Mouse (Mus musculus) Muller cell, postnatal 12 days (primary cell): ENCODE data around the gene Plod2.

Source experiments
- DNase-seq: peaks from one replicate; pipeline ENCODE4 v3.0.0-alpha.2; 2015; ENCODE audit errors: inconsistent ontology term

The Plod2 gene

DNA sequence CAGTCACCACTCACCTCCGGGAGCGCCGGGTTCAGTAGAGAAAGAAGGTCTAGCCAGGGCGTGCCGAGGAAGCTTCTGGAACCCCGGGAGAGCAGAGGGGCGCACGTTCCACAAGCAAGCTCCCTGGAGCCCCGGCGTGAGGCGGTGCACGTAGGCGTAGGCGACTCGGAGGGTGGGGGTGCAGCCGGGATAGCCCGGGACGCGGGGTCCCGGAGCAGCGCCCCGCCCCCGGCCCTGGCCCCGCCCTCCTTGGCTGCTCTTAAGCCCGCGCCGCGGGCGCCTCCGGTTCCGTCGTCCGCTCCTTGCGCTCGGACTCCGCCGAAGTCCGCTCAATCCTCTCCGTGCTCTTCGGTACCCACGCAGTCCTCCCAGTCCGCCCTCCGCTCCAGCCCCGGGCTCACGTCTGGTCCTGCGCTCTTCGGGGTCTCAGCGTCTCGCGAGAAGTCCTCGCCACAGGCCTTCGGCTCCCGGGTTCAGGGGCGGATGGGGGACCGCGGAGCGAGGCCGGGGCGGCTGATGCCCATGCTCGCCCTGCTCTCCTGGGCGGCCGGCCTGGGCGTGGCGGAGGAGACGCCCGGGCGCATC is at the start of gene Plod2:
TSS of gene Plod2 (plus strand) at position 247 of the 585 bp plus-strand sequence.
- peak; percentile 93 for DNase-seq

DNA sequence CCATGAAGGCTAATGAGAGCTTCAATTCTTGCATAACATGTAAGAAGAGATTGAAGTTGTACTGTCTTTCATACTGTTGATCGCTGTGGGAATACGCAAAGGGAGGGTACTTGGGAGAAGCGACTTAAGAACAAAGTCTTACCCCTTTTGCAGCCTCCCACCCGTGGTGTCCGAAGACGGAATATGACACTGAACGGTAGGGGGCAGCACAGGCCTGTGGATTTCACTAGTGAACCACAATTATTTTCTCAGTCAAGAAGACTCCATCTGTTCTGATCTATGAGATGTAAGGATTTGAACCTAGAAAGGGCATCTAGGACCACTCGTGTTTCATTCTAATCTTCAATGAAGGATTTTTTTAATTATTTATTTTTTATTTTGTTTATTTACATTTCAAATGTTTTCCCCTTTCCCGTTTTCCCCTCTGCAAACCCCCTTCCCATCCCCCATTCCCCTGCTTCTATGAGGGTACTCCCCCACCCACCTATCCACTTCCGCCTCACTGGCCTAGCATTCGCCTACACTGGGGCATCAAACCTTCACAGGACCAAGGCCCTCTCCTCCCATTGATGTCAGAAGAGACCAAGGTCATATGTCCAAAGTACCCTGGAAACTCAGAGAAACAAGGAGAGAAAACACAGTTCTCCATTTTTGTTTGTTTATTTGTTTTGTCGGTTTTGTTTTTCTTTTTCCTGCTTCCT is 42.2 kb upstream of the Plod2 start:
- peak; percentile 57 for DNase-seq

DNA sequence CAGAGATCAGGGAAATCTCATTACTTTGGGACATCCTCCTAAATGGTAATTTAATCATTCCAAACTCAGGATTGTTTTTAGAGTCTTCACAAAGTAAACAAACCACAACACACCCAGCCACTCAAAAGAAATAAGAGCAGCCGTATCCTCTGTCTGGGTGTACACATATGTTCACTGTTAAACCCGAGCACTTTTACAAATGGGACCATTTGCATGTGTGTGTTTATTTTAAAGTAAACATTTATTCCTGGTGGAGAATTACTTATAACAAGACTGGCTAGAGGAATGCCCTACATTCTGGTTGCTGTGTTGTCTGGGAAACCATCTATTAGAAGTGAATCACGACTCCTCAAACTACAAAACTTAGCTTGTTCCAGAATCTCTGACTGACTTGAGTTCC is 37.8 kb upstream of the Plod2 start:
- DNase-seq = no peak

DNA sequence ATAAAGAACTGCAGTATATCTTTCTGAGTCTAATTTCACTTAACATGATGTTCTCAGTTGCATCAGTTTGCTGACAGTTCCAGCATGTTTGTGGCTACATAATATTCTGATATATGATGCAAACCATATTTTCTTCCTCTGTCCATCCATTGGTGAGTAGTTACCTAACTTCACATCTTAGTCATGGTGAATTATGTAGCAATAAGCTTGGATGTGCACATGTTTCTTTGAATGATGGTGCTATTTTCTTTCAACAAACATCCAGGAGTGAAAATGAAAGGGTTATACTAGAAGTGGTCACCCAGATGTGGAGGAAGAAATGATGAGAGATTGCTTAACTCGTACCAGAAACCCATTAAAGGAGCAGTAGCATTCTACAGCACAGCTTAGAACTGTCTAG is 37.1 kb upstream of the Plod2 start:
- DNase-seq = no peak

DNA sequence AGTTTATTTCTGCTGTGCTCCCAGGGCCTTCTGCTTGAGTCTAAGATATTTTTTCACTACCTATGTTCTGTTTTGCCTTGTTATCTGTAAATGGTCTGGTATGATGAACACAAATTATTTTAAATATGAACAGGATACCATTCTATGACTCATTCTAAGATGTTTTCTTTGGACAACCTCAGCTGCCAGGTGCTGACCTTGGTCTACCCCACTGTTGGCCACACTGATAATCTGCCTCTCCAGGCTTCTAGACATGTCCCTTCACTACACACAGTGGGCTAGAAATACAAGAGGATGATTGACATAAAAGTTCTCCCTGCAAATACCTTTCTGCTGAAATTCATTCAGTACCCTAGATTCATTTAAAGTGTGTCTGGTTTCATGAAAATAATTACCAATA is 30.3 kb upstream of the Plod2 start:
- peak; percentile 31 for DNase-seq

DNA sequence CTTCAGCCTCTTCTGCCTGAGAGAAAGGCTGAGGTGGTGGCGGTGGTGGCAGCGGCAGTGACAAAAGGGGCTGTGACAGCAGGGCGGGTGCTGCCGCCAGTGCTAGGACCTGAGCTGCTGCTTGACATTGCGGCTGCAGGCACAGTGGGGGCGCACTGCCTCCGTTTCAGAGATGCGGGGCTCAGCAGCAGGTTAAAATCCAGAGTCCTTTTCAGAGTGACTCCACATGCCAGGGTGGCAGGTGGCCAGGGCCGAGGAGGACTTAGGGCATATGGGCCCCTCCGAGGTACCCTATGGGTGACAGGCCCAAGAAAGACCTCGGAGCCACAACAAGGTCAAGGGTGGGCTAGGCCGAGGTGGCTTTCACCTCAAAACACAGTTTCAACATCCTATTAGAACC is 25.0 kb upstream of the Plod2 start:
- DNase-seq = no peak

DNA sequence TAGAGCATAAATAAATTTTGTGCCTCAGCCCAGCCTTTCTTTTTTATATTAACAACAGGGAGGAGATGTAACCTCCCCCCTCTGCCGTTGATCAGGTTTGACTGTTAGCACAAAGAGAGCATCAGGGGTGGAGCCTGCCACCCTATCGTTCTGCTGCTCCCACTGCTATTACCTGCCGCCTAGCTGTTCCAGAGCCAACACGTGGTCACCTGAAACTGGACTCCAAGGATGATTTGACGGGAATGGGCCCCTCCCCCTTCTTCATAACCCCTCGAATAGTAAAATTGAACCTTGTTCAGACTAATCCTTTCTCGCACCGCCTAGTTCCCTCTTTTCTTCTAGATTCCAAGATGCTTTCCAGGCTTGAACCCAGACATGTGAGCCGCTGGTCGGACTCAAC is 21.3 kb upstream of the Plod2 start:
- DNase-seq = no peak

DNA sequence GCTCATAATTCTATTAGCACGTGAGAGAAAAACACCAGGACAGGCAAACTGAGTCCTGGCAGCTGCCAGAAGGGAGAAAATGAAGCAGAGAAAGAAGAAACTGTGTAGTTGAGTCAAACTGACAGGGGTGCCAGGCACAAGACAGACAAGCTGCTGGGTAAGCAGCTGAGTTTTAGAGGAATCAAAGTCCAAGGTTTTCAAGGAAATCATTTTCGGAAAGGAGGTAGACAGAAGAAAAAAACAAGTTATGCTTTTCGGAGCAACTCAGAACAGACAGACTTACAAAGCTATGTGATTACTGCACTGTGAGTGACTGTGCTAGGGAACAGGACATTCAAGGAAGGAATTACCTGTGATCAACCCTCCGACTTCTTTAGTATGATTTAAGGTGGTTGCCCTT is 17.5 kb upstream of the Plod2 start:
- no peak for DNase-seq

DNA sequence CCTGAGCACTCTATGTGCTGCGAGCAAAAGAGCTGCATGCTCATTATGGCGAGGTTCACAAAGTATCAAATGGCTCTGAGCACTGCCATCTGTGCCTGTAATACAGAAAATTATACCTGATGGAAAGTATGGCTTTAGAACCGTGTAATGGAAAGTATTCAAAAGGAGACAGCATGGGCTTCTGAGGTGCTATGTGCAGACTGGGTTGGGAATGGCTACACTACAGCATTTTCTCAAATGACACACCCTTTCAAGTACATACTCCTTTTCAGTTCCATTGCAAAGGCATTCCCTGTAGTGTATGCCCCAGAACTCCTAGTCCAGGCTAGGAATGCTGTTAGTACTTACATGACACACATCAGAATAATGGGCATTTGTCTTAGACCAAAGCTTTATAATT is 12.0 kb upstream of the Plod2 start:
- DNase-seq = no peak

DNA sequence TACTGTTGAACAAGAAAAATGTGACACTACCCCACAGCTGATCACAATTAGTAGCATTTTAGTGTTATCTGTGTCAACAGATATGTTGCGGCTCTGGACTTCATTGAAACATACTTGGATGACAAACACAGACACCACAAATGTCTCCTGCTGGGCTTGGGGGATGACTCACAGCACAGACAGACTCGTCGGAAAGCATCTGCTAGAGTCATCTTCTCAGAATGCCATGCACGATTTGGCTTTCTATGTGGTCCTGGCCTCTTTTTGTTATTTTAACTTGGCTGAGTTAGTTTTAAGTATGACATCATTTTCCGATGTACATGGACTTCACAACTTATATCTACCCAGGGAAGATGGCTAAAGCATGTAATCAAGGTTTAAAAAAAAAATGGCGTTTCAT is 4.3 kb upstream of the Plod2 start:
- DNase-seq = peak; percentile 95

DNA sequence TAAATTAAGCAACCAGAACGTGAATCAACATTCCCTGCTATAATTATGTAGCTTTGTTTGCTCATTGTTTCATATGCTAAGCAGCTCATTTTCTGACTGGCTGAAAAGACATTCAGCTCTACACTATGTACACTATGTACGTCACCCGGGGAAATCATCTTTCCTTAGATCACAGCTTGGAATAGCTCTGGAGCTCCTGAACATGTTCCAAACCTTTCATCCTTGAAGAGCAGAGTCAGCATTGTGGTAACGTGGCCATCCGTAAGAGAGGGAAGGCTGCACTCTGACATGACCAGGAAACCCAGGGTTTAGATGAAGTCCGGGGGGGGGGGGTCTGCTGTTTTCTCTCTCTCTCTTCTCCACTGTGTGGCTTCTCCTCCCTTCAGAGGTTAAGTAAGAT is 3.8 kb upstream of the Plod2 start:
- no peak for DNase-seq

DNA sequence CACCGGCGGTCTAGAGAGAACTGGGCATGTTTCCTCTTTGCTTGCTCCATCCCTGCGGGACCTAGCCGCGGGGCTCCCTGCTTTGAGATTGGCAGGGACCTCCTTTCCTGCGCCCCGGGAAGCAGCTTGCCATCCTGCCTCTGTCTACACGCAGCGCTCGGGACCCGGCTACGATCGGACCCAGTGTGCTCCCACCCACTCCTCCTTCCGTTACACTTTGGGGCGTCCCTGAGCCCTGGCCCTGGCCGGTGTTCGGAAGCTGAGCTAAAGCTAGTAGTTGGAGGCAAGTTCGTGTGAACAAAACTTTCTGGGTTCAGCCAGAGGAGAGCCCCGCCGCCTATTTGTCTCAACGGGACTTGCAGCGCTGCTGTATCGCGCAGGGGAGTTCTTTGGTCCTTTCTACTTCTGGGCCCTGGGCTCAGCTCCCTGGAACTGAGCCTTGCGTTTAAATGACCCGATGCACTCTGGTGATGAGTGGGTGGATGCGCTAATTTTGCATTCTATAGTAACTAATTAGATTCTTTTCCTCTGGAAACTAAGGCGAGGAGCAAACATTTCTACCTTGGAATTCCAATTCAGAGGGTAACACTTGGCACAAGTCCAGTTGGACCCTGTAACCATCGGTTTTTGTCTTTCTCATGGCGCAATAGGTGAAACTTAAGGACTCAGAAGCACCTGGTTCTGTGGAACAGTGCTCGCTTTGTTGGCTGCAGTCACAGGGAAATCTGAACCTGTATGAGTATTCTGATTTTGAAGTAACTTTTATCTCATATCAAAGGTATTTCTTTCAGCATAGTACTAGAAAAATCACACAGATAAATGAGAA is 781 bp downstream of the Plod2 start:
- DNase-seq = no peak

DNA sequence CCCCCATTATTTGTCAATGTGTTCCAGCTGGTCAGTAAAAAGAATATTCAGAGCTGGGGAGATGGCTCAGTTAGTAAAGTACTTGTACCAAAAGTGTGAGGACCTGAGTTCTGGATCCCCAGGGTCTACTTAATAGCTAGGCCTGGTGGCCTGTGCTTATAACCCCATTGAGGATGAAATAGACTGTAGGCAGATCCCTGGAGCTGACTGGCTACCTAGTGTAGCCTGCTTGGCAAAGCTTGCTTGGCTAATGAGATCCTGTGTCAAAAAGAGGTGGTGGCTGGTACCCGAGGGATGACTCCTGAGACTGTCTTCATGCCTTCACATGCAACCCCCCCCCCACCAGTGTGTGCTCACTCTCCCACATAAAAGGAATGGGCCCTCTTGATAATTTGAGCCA is 2.1 kb downstream of the Plod2 start:
- DNase-seq = no peak

DNA sequence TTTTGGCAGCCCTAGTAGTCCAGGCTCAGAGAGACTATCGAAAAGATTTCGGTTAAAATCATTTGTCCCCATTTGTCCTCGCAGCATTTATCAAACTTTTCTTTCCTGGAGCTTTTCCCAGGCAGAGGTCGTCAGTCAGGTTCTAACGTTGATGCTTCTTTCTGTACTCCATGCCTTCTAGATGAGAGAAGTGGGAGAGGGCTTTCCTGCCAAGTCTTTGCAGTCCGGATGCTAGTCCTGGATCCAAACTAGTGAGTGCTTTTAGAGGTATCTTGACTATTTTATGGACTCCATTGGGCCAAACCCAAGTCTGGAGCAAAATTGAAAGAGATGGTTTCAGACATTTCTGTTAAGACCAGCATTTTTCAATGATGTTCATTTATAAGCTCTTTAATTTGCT is 3.0 kb downstream of the Plod2 start:
- no peak for DNase-seq

DNA sequence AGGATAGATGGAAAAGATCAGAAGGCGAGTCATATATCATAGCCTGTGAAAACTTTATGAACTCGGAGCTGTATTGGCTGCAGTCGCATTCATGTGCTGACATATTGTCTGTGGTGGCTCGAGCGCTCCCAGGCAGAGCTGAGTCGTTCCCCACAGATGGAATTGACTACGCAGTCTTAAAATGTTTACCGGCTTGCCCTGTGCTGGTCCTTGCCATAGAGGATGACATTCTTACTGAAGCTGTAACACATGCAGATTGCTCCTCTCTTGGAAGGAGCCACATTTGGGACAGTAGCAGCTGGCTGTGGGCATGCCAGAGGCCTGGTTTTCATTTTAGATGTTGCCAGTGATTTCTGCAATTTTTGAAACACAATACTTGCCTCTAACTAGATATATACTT is 4.4 kb downstream of the Plod2 start:
- DNase-seq = peak; percentile 46

DNA sequence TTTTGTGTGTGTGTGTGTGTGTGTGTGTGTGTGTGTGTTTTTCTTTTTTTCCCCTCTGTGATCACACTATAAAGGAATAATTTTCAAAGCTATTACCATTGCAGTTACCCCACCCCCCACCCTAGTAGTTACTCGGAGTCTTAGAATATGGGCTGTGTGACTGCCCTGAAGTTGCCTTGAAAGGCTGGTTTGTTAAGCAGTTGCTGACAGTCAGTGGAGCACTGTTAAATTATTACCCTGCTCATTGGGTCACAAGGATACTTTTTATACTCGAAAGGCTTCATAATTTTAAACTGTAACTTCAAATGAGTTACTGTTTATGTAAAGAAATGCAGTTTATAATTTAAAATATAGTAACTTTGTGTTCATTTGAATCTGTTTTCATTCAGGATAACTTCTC is 5.1 kb downstream of the Plod2 start:
- no peak for DNase-seq

DNA sequence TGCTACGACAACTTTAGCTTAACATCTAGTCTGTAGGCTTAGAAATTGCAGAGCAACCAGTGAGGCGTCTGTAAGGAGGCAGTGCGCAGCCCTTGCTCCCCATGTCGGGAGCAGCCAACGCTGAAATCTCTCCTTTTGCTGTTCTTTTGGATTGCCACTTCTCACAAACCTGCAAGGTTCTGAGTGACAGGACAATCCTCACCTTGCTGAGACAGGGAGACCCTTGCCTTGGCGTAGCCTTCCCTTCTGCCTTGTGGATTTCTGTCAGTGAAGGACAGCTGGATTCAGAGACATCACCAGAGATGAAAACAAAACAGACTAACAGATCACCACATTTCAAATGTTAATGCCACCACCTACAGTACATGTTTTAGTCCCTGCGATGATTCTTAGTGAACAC is 5.8 kb downstream of the Plod2 start:
- DNase-seq = no peak

DNA sequence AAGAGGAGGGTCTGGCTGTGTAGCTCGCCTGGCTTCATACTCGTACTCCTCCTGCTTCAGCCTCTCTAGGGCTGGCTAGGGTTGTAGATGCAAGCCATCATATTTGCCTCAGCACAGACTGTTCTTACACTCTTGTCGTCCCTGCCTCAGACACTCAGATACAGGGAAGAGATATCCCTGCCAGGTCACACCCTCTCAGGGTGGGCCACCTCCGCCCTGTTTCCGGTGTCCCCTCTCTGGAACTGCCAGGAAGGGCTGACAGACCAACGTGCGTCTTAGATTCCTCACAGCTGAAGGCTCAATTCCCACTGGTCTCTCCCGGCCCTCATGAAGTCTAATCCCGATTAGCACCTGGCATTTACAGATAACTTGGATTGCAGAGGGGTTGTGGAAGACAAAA is 6.6 kb downstream of the Plod2 start:
- no peak for DNase-seq

DNA sequence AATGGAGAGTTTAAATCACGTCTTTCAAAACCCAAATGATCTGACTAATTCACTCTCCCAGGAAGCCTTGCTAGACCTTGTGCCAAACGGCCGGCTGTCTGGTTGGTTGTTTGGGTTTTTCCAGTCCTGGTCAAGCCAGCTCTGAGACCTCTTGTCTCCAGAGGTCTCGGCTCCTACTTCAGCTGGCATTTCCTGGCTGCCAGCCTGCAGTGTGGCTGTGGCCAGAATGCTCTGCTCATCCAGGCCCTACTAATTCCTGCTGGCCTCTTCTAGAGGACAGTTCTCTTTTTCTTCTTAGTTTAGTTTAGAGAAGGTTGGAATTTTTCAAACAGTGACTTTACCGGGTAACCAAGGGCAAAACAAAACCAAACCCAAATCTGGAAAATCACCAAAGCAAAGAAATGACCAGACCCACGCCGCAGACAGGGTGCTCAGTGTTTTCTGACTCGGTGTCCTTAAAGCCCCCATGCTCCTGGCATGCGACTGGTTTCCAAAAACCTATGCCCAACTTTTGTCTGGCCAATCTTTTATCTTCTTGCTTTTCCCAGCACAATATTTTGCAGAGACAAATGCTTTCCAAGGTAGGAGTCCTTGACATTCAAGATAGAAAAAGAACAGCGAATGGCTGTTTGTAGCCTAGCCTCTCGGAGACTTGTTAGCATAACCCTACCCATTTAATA is 7.9 kb downstream of the Plod2 start:
- peak; percentile 89 for DNase-seq

DNA sequence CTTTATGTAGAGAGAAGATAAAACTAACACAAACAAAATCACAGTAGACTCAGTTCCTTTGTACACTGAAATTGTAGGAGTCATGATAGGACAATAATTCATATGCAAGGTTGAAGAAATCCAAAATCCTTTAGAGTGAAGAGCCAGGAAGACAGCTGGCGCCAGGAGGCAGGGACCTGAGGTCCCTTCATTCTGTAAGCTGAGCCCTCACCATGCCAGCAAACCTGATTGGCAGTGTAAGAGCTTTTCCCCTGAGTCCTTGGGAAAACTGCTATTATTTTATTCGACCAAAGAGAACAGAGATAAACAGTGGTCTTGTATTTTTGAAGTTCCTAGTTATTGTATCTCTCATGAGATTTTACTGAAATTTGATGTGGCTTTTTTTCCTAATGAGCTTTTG is 9.0 kb downstream of the Plod2 start:
- DNase-seq = no peak

DNA sequence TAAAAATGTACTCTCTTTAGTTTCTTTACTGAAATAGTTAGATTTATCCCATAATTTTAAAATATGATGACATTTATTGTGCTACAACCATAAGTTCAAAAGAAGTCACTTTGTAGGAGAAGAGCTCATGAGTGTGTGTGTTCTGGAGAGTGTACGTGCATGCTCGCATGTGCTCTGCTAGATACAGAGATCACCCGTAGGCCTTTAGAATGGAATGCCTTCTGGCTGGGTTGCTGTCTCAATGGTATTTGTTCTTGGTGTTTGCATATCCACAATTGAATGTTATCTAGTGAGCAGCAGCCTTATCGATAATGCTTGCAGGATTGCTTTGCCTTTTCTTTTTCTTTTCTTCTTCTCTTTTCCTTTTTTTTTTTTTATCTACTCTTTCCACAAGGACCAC is 9.6 kb downstream of the Plod2 start:
- no peak for DNase-seq

DNA sequence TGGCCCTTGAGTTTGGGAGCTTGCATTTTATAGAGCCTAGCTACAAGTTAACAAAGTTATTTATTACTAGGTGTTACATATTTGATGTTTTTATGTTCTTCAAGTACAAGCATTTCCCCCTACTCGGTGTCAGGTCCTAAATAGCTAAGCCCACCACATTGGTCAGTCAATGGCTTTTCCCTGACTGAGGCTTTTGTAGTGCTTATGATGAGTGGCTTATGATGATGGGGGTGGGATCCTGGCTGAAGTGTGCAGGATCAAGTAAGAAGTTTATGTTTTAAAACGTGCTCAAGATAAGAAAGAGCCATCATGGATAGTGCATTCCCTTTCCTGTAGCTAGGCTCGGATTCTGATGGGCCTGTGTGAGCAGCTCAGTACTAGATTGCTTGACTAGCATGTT is 10.7 kb downstream of the Plod2 start:
- DNase-seq = no peak
